Mouse (Mus musculus) heart, embryonic 12.5 days (tissue): Measurements from ENCODE around the gene Ager. TPM values are rescaled to one million over a fixed set of nuclear protein-coding genes. Genes with fewer than 3 reads are reported as not detected.
A peak's percentile ranks its signal among the peaks of the same experiment; 100 is the strongest.

ENCODE experiments used
- ATAC-seq: fragments of 200-750 bp; cut with Nextera tagmentation; 2 replicates; pipeline ENCODE4 v1.8.0; 2017; ENCODE audit warnings: moderate TSS enrichment, moderate library complexity; ENCODE audit not compliant: insufficient number of reproducible peaks, low FRiP score
- H3K27ac ChIP-seq: fragments of 300-500 bp; sonication (generic); 2 replicates; pipeline ENCODE4 v1.5.1; 2016; ENCODE audit warnings: mild to moderate bottlenecking, moderate library complexity; ENCODE audit not compliant: poor library complexity, severe bottlenecking
- H3K27me3 ChIP-seq: fragments of 300-500 bp; sonication (generic); replicated peaks from 2 replicates; pipeline ENCODE4 v1.6.1; 2016; ENCODE audit warnings: mild to moderate bottlenecking, moderate library complexity
- H3K36me3 ChIP-seq: fragments of 300-500 bp; sonication (generic); 2 replicates; pipeline ENCODE4 v1.6.1; 2016; ENCODE audit warnings: mild to moderate bottlenecking, moderate library complexity
- H3K4me1 ChIP-seq: fragments of 300-500 bp; sonication (generic); replicated peaks from 2 replicates; pipeline ENCODE4 v1.6.1; 2016; ENCODE audit warnings: mild to moderate bottlenecking
- H3K4me2 ChIP-seq: fragments of 300-500 bp; sonication (generic); 2 replicates; pipeline ENCODE4 v1.6.1; 2016; ENCODE audit warnings: mild to moderate bottlenecking, moderate library complexity
- H3K4me3 ChIP-seq: fragments of 300-500 bp; sonication (generic); 2 replicates; pipeline ENCODE4 v1.5.1; 2016; ENCODE audit warnings: mild to moderate bottlenecking
- H3K9ac ChIP-seq: fragments of 300-500 bp; sonication (generic); 2 replicates; pipeline ENCODE4 v1.6.1; 2016; ENCODE audit warnings: mild to moderate bottlenecking, moderate library complexity
- H3K9me3 ChIP-seq: fragments of 300-500 bp; sonication (generic); replicated peaks from 2 replicates; pipeline ENCODE4 v1.6.1; 2016; ENCODE audit warnings: mild to moderate bottlenecking, moderate library complexity
- WGBS: fragments of 180-500 bp; shearing (Covaris S2); methylation state at CpG from one replicate; pipeline ENCODE4 v1.1.7; 2016; 5-methylcytosine and 5-hydroxymethylcytosine counted together
- polyA plus RNA-seq: library from polyadenylated mRNA; unstranded; fragments of >200 nt; fragmentation: Nextera tagmentation; extraction: Ambion mirVana; gene quantifications from 2 replicates; pipeline ENCODE4 v1.2.1, GENCODE M21; 2016

The Ager gene
- 3.8 TPM in 2 replicates for polyA plus RNA-seq

DNA sequence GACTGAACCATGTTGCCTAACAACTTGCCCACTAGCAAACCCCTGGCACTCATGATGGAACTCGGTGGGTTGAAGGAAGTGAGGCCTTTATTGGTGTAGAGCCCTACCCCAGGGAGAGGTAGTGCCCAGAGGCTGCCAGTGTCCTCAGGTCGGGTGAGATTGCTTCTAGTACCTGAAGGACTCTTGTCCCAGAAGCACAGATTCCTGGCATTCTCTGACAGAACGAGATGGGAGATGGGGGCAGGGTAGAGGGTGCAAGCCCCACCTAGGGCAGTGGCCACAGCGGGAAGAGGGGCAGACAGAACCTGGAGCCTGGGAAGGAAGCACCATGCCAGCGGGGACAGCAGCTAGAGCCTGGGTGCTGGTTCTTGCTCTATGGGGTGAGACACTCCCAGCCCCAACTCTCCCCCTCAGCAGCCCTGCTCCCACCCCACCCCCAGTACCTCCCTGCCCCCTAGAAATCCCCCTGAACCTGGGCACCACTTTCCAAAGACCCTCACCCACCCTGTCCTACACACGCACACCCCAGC lies at the start of gene Ager:
Gene Ager, plus strand, starts transcription at position 297 of the 530 bp plus-strand sequence.
- Histone ChIP-seq H3K4me2 (peak within 1 kb of the TSS; percentile 43), H3K27me3 (no peaks in the 10 kb centered on the region), H3K4me3 (no peak within 1 kb of the TSS), H3K4me1 (peaks cover 63% of the 10 kb centered on the region), H3K36me3 (peaks cover 50% of the 10 kb centered on the region), H3K9me3 (no peaks in the 10 kb centered on the region), H3K27ac (peak within 1 kb of the TSS; percentile 24; the same call in 1 of the 2 replicates), H3K9ac (peak within 1 kb of the TSS; percentile 55)
- no peak for ATAC-seq
- WGBS, result 15% methylated on average over 6 of the region's 6 CpGs

DNA sequence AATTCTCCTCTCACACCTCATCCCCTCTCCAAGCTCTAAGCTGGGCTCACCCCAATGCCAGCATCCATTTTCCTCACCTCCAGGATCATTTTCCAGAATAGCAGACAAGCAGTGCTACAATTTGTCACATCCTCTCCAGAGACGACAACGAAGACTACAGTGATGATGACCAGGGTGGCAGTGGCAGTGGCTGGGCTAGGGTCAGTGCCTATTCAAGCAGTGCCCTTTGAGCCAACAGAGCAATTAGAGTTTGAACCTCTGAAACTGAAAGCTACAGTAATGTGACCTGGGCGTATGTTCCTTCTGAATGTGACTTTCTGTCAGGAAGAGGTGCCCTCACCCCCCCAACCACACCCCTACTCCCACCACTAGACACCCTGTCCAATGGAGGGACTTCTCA lies 48.5 kb upstream of the Ager start:
- no peaks in the 10 kb centered on the region for H3K36me3 ChIP-seq
- no peak overlapping the region for H3K4me3 ChIP-seq
- H3K4me2 ChIP-seq, result no peak overlapping the region
- H3K4me1 ChIP-seq, result no peaks in the 10 kb centered on the region
- H3K27ac ChIP-seq, result no peak overlapping the region
- no peak overlapping the region for H3K9ac ChIP-seq
- no peak for ATAC-seq
- 78% methylated on average over 3 of the region's 3 CpGs for WGBS
- H3K9me3 ChIP-seq, result no peaks in the 10 kb centered on the region
- no peaks in the 10 kb centered on the region for H3K27me3 ChIP-seq

- H3K27ac ChIP-seq, result no peak overlapping the region
- H3K36me3 ChIP-seq, result no peaks in the 10 kb centered on the region
- no peaks in the 10 kb centered on the region for H3K27me3 ChIP-seq
- H3K9me3 ChIP-seq, result no peaks in the 10 kb centered on the region
- WGBS, result 65% methylated on average over 2 of the region's 2 CpGs
- no peak for ATAC-seq
- no peak overlapping the region for H3K4me3 ChIP-seq
- H3K4me2 ChIP-seq, result no peak overlapping the region
- no peaks in the 10 kb centered on the region for H3K4me1 ChIP-seq
- no peak overlapping the region for H3K9ac ChIP-seq
Measured at GRCm38 (mm10) chr17:34549843-34550242, 47.8 kb upstream of the Ager start.

DNA sequence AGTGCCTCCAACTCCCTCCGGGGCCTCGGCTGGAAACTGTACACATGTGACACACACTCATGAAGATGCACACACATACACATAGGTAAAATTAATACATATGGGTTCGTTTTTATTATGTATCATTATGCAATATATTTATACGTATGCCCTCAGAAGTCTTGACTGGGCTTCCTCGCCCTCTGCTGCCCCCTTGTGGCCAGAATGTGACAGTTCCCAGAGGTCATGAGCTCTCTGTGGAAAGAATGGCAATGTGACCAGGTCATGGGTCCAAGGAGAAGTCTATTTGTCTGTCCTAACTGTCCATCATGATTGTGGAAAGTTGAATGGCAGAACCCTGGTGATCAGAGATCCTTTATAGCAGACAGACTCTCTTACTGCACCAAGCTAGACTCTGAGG lies 42.2 kb upstream of the Ager start:
- 24% methylated on average over 5 of the region's 5 CpGs for WGBS
- ATAC-seq, result peak; percentile 61; the same call in 1 of the 2 replicates
- H3K27ac ChIP-seq, result no peak overlapping the region
- no peaks in the 10 kb centered on the region for H3K27me3 ChIP-seq
- no peak overlapping the region for H3K4me3 ChIP-seq
- H3K9me3 ChIP-seq, result no peaks in the 10 kb centered on the region
- no peaks in the 10 kb centered on the region for H3K36me3 ChIP-seq
- no peaks in the 10 kb centered on the region for H3K4me1 ChIP-seq
- no peak overlapping the region for H3K4me2 ChIP-seq
- H3K9ac ChIP-seq, result no peak overlapping the region

DNA sequence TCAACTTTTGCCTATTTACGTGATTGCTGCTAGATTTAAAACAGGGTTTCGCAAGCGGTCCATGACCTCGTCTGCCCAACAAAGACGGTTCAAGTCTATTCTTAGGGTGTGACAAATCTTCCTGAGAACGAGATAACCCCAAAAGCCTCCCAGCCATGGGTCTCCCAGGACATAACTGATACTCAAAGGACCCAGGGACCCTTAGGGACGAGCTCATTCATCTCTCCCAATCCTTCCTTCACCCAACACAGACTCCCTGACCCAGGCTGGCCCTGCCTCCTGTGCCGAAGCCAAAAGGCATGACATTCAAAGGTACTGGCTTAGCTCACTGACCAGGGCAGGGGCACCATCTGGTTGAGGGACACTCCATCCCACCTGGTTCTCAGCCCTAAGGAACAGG lies 41.3 kb upstream of the Ager start:
- Histone ChIP-seq H3K4me3 (no peak overlapping the region), H3K9ac (no peak overlapping the region), H3K36me3 (no peaks in the 10 kb centered on the region), H3K27me3 (no peaks in the 10 kb centered on the region), H3K4me2 (no peak overlapping the region), H3K27ac (no peak overlapping the region), H3K4me1 (no peaks in the 10 kb centered on the region), H3K9me3 (no peaks in the 10 kb centered on the region)
- 65% methylated on average over 8 of the region's 8 CpGs for WGBS
- no peak for ATAC-seq

GRCm38 (mm10) chr17:34557411-34557810 lies 40.3 kb upstream of the Ager start:
- no peaks in the 10 kb centered on the region for H3K9me3 ChIP-seq
- WGBS, result 71% methylated on average over 11 of the region's 11 CpGs
- H3K27me3 ChIP-seq, result no peaks in the 10 kb centered on the region
- H3K4me2 ChIP-seq, result no peak overlapping the region
- H3K27ac ChIP-seq, result no peak overlapping the region
- no peaks in the 10 kb centered on the region for H3K4me1 ChIP-seq
- no peaks in the 10 kb centered on the region for H3K36me3 ChIP-seq
- no peak overlapping the region for H3K9ac ChIP-seq
- ATAC-seq, result no peak
- no peak overlapping the region for H3K4me3 ChIP-seq

DNA sequence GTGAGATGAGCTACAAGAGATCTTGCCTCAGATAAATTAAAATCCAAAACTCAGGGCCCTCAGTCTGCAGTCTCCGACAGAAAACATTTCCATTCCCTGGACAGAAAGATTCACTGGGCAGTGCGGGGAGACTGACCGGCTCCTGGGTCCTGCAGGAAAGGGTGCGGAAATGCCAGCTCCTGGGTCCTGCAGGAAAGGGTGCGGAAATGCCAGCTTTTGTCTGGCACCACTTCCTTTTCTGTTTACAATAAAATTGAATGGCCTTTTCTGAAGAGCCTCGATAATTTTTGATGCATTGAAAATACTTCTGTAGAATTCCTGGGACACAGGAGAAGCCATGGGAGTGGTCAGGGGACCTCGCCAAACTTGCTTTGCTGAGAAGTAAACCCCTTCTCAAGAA lies 38.5 kb upstream of the Ager start:
- Histone ChIP-seq H3K4me3 (no peak overlapping the region), H3K4me1 (peaks cover 4% of the 10 kb centered on the region), H3K9ac (no peak overlapping the region), H3K36me3 (no peaks in the 10 kb centered on the region), H3K9me3 (no peaks in the 10 kb centered on the region), H3K27me3 (no peaks in the 10 kb centered on the region), H3K27ac (no peak overlapping the region), H3K4me2 (no peak overlapping the region)
- no peak for ATAC-seq
- WGBS, result 79% methylated on average over 7 of the region's 7 CpGs

DNA sequence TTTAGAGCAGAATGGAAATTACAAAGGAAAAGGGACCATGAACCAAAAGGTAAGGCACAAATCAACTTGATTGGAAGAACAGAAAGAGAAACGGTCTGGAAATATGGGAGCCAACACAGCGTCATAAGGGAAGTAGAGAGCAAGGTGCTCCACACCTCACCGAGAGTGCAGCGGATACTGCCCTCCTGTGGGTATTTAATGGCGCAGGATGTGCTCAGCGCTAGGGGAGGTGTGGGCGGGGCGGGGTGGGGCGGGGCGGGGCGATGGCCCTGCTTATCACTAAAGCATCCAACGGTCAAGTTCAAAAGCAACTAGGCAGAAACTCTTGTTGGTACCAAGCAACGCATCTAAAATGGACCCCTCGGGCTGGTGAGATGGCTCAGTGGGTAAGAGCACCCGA lies 37.8 kb upstream of the Ager start:
- Histone ChIP-seq H3K4me1 (peaks cover 11% of the 10 kb centered on the region), H3K36me3 (no peaks in the 10 kb centered on the region), H3K9ac (no peak overlapping the region), H3K4me2 (no peak overlapping the region), H3K9me3 (no peaks in the 10 kb centered on the region), H3K27ac (no peak overlapping the region), H3K27me3 (no peaks in the 10 kb centered on the region), H3K4me3 (no peak overlapping the region)
- no peak for ATAC-seq
- WGBS, result 16% methylated on average over 15 of the region's 15 CpGs

GRCm38 (mm10) chr17:34560438-34560837 lies 37.2 kb upstream of the Ager start:
- Histone ChIP-seq H3K4me1 (peaks cover 12% of the 10 kb centered on the region), H3K9ac (no peak overlapping the region), H3K4me2 (no peak overlapping the region), H3K36me3 (no peaks in the 10 kb centered on the region), H3K27me3 (no peaks in the 10 kb centered on the region), H3K4me3 (no peak overlapping the region), H3K9me3 (no peaks in the 10 kb centered on the region), H3K27ac (no peak overlapping the region)
- WGBS, result 89% methylated on average over 6 of the region's 6 CpGs
- ATAC-seq, result no peak

GRCm38 (mm10) chr17:34561200-34561599 lies 36.5 kb upstream of the Ager start:
- H3K4me1 ChIP-seq, result peaks cover 12% of the 10 kb centered on the region
- no peaks in the 10 kb centered on the region for H3K9me3 ChIP-seq
- peak overlapping the region; percentile 10; the same call in 1 of the 2 replicates for H3K27ac ChIP-seq
- H3K9ac ChIP-seq, result no peak overlapping the region
- peak overlapping the region; percentile 23; the same call in 1 of the 2 replicates for H3K4me2 ChIP-seq
- 32% methylated on average over 8 of the region's 8 CpGs for WGBS
- no peaks in the 10 kb centered on the region for H3K27me3 ChIP-seq
- H3K4me3 ChIP-seq, result no peak overlapping the region
- no peak for ATAC-seq
- H3K36me3 ChIP-seq, result no peaks in the 10 kb centered on the region

- Histone ChIP-seq H3K36me3 (no peaks in the 10 kb centered on the region), H3K9me3 (no peaks in the 10 kb centered on the region), H3K9ac (no peak overlapping the region), H3K27ac (no peak overlapping the region), H3K4me3 (no peak overlapping the region), H3K4me1 (peaks cover 12% of the 10 kb centered on the region), H3K4me2 (no peak overlapping the region), H3K27me3 (peaks cover 8% of the 10 kb centered on the region; the same call in 1 of the 2 replicates)
- 55% methylated on average over 3 of the region's 3 CpGs for WGBS
- no peak for ATAC-seq
Measured at GRCm38 (mm10) chr17:34562595-34562994, 35.1 kb upstream of the Ager start.

DNA sequence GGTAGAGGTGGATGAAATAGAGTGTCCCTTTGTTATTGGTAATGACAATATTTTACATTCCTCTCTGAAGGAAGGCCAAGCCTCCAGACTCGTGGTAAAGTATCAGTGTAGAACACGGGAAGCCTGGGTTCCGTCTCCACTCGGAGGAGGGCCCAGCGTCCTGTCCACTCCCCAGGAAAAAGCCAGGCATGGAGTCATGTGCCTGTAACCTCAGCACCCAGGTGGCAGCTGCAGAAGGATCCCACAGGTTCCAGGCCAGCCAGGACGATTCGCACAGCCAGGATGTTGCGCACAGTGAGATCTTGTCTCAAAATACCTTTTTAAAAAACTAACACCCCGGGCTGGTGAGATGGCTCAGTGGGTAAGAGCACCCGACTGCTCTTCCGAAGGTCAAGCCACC lies 34.3 kb upstream of the Ager start:
- Histone ChIP-seq H3K9ac (no peak overlapping the region), H3K36me3 (no peaks in the 10 kb centered on the region), H3K9me3 (no peaks in the 10 kb centered on the region), H3K27ac (no peak overlapping the region), H3K4me2 (no peak overlapping the region), H3K4me3 (no peak overlapping the region), H3K27me3 (peaks cover 11% of the 10 kb centered on the region), H3K4me1 (peaks cover 12% of the 10 kb centered on the region)
- 59% methylated on average over 11 of the region's 11 CpGs for WGBS
- ATAC-seq, result no peak
